Mouse (Mus musculus) layer of hippocampus, postnatal 14 days (tissue): ENCODE measurements around the gene Mrpl28. TPM values are rescaled to one million over a fixed set of nuclear protein-coding genes. Genes with fewer than 3 reads are reported as not detected.
"Not testable (repeated sequence)": the region's sequence is repeated elsewhere in the genome, so short reads cannot be mapped to it uniquely, and the experiment has no call there.

Experiments
- DNase-seq, 2 experiments: peaks; one replicate each; pipeline ENCODE4 v3.0.0; 2021 to 2022; ENCODE audit warnings: low spot score in 2 of 2, mixed read lengths in 1 of 2
- total RNA-seq, 2 experiments: library from RNA; stranded (reverse); gene quantifications; 2 replicates each; pipeline ENCODE4 v1.2.3; 2021

Gene Mrpl28
- total RNA-seq, 2 experiments from 2014 or later, result 70.6 to 71.1 TPM

GRCm38 (mm10) chr17:26162736-26163135 lies 39.4 kb downstream of the Mrpl28 start:
- no peak for DNase-seq

- no peak for DNase-seq
Measured at GRCm38 (mm10) chr17:26168039-26168438, 44.7 kb downstream of the Mrpl28 start.

GRCm38 (mm10) chr17:26175248-26175647 lies 51.9 kb downstream of the Mrpl28 start:
- DNase-seq, result not testable (repeated sequence)

Other genes with a start within 250 kb of the Mrpl28 start
- 10 to 100 TPM; 39.3 to 44.7 TPM for gene Mettl26, start 248.4 kb upstream of the Mrpl28 start, total RNA-seq
- gene Wfikkn1, start 242.6 kb upstream of the Mrpl28 start, total RNA-seq, result 1 to 10 TPM; 1.8 to 2.3 TPM
- gene Rab40c, start 203.8 kb upstream of the Mrpl28 start, total RNA-seq, result 10 to 100 TPM; 48.6 to 52.2 TPM
- gene Pigq, start 178.6 kb upstream of the Mrpl28 start, total RNA-seq, result 100 to 1,000 TPM; 160 to 168 TPM
- not detected for gene Nhlrc4, start 178.5 kb upstream of the Mrpl28 start, total RNA-seq
- under 1 TPM in 1 of 2 experiments, not detected in 1; 0.14 TPM for gene A930017K11Rik, start 170.9 kb upstream of the Mrpl28 start, total RNA-seq
- 10 to 100 TPM; 44.4 to 46.2 TPM for gene Capn15, start 137.7 kb upstream of the Mrpl28 start, total RNA-seq
- 10 to 100 TPM; 82.3 to 85.1 TPM for gene Rab11fip3, start 53.9 kb upstream of the Mrpl28 start, total RNA-seq
- gene Decr2, start 33.2 kb upstream of the Mrpl28 start, total RNA-seq, result 10 to 100 TPM; 23.6 to 24.2 TPM
- gene Nme4, start 27.9 kb upstream of the Mrpl28 start, total RNA-seq, result 1 to 10 TPM; 2.4 to 4.2 TPM
- 10 to 100 TPM; 11.0 to 11.3 TPM for gene Tmem8, start 10.2 kb upstream of the Mrpl28 start, total RNA-seq
- 10 to 100 TPM; 22.2 to 23.3 TPM for gene Axin1, start 15.2 kb downstream of the Mrpl28 start, total RNA-seq
- gene Pdia2, start 75.6 kb downstream of the Mrpl28 start, total RNA-seq, result under 1 TPM in 1 of 2 experiments, not detected in 1; 0.18 TPM
- gene Rgs11, start 79.5 kb downstream of the Mrpl28 start, total RNA-seq, result 10 to 100 TPM; 56.1 to 69.6 TPM
- 100 to 1,000 TPM; 147 to 158 TPM for gene Arhgdig, start 84.3 kb downstream of the Mrpl28 start, total RNA-seq
- 10 to 100 TPM; 24.8 to 31.5 TPM for gene Fam234a, start 120.7 kb downstream of the Mrpl28 start, total RNA-seq
- gene Luc7l, start 129.4 kb downstream of the Mrpl28 start, total RNA-seq, result 10 to 100 TPM; 84.5 to 90.3 TPM